Mouse (Mus musculus): ENCODE measurements around the gene Wdpcp. TPM values are rescaled to one million over a fixed set of nuclear protein-coding genes. Genes with fewer than 3 reads are reported as not detected.
A peak's percentile ranks its signal among the peaks of the same experiment; 100 is the strongest.

The Wdpcp gene
- polyA plus RNA-seq, 1 experiment from 2014 or later: 9.0 TPM

GRCm38 (mm10) chr11:21864516-21864915, 292.5 kb downstream of the Wdpcp start:
- no peak overlapping the region for H3K9ac ChIP-seq (ENCODE audit: low read depth, low read length)
- H3K4me3 ChIP-seq (ENCODE audit: low read depth, low read length): no peak overlapping the region
- H3K27ac ChIP-seq (replicated peaks; ENCODE audit: low read depth, low read length): no peak overlapping the region
- DNase-seq (ENCODE audit: low spot score): no peak
- H3K36me3 ChIP-seq (ENCODE audit: control insufficient read depth, insufficient read depth, low read length): no peaks in the 10 kb centered on the region
- 77% methylated on average over 6 of the region's 6 CpGs for WGBS
- H3K4me1 ChIP-seq (ENCODE audit: control insufficient read depth, insufficient read depth, low read length): no peaks in the 10 kb centered on the region
- ATAC-seq (ENCODE audit: low read depth): no peak
- H3K27me3 ChIP-seq (replicated peaks; ENCODE audit: control insufficient read depth, insufficient read depth, low read length): no peaks in the 10 kb centered on the region
- no peak overlapping the region for H3K4me2 ChIP-seq (ENCODE audit: low read depth, low read length)
- no peaks in the 10 kb centered on the region for H3K9me3 ChIP-seq (ENCODE audit: control insufficient read depth, low read length)

GRCm38 (mm10) chr11:21868675-21869074, 296.6 kb downstream of the Wdpcp start:
- ATAC-seq (ENCODE audit: low read depth) (no peak), DNase-seq (ENCODE audit: low spot score) (no peak)
- Histone ChIP-seq H3K27ac (replicated peaks; ENCODE audit: low read depth, low read length) (no peak overlapping the region), H3K4me2 (ENCODE audit: low read depth, low read length) (no peak overlapping the region), H3K9ac (ENCODE audit: low read depth, low read length) (no peak overlapping the region), H3K4me3 (ENCODE audit: low read depth, low read length) (no peak overlapping the region), H3K4me1 (ENCODE audit: control insufficient read depth, insufficient read depth, low read length) (no peaks in the 10 kb centered on the region), H3K27me3 (replicated peaks; ENCODE audit: control insufficient read depth, insufficient read depth, low read length) (no peaks in the 10 kb centered on the region), H3K9me3 (ENCODE audit: control insufficient read depth, low read length) (no peaks in the 10 kb centered on the region), H3K36me3 (ENCODE audit: control insufficient read depth, insufficient read depth, low read length) (no peaks in the 10 kb centered on the region)
- WGBS: 44% methylated on average over 3 of the region's 3 CpGs

GRCm38 (mm10) chr11:21870863-21871262, 298.8 kb downstream of the Wdpcp start:
- Histone ChIP-seq H3K27ac (replicated peaks; ENCODE audit: low read depth, low read length) (no peak overlapping the region), H3K4me2 (ENCODE audit: low read depth, low read length) (no peak overlapping the region), H3K4me3 (ENCODE audit: low read depth, low read length) (no peak overlapping the region), H3K27me3 (replicated peaks; ENCODE audit: control insufficient read depth, insufficient read depth, low read length) (no peaks in the 10 kb centered on the region), H3K9ac (ENCODE audit: low read depth, low read length) (no peak overlapping the region), H3K36me3 (ENCODE audit: control insufficient read depth, insufficient read depth, low read length) (no peaks in the 10 kb centered on the region), H3K4me1 (ENCODE audit: control insufficient read depth, insufficient read depth, low read length) (no peaks in the 10 kb centered on the region), H3K9me3 (ENCODE audit: control insufficient read depth, low read length) (no peaks in the 10 kb centered on the region)
- DNase-seq (ENCODE audit: low spot score) (peak; percentile 41), ATAC-seq (ENCODE audit: low read depth) (no peak)
- 78% methylated on average over 1 of the region's 1 CpGs for WGBS

- no peak overlapping the region for H3K4me3 ChIP-seq (ENCODE audit: low read depth, low read length)
- DNase-seq (ENCODE audit: low spot score): no peak
- 67% methylated on average over 4 of the region's 4 CpGs for WGBS
- no peaks in the 10 kb centered on the region for H3K4me1 ChIP-seq (ENCODE audit: control insufficient read depth, insufficient read depth, low read length)
- H3K27me3 ChIP-seq (replicated peaks; ENCODE audit: control insufficient read depth, insufficient read depth, low read length): no peaks in the 10 kb centered on the region
- H3K27ac ChIP-seq (replicated peaks; ENCODE audit: low read depth, low read length): no peak overlapping the region
- no peak overlapping the region for H3K4me2 ChIP-seq (ENCODE audit: low read depth, low read length)
- no peak for ATAC-seq (ENCODE audit: low read depth)
- H3K36me3 ChIP-seq (ENCODE audit: control insufficient read depth, insufficient read depth, low read length): no peaks in the 10 kb centered on the region
- H3K9me3 ChIP-seq (ENCODE audit: control insufficient read depth, low read length): no peaks in the 10 kb centered on the region
- H3K9ac ChIP-seq (ENCODE audit: low read depth, low read length): no peak overlapping the region
Measured at GRCm38 (mm10) chr11:21871728-21872127, 299.7 kb downstream of the Wdpcp start.

GRCm38 (mm10) chr11:21875077-21875476, 303.0 kb downstream of the Wdpcp start:
- H3K9ac ChIP-seq (ENCODE audit: low read depth, low read length): no peak overlapping the region
- ATAC-seq (ENCODE audit: low read depth): no peak
- DNase-seq (ENCODE audit: low spot score): no peak
- H3K9me3 ChIP-seq (ENCODE audit: control insufficient read depth, low read length): peaks cover 10% of the 10 kb centered on the region; the same call in 1 of the 2 replicates
- 86% methylated on average over 2 of the region's 2 CpGs for WGBS
- H3K36me3 ChIP-seq (ENCODE audit: control insufficient read depth, insufficient read depth, low read length): no peaks in the 10 kb centered on the region
- H3K4me3 ChIP-seq (ENCODE audit: low read depth, low read length): no peak overlapping the region
- H3K4me2 ChIP-seq (ENCODE audit: low read depth, low read length): no peak overlapping the region
- no peak overlapping the region for H3K27ac ChIP-seq (replicated peaks; ENCODE audit: low read depth, low read length)
- no peaks in the 10 kb centered on the region for H3K4me1 ChIP-seq (ENCODE audit: control insufficient read depth, insufficient read depth, low read length)
- H3K27me3 ChIP-seq (replicated peaks; ENCODE audit: control insufficient read depth, insufficient read depth, low read length): no peaks in the 10 kb centered on the region

GRCm38 (mm10) chr11:21894696-21895095, 322.7 kb downstream of the Wdpcp start:
- no peak for ATAC-seq (ENCODE audit: low read depth)
- no peaks in the 10 kb centered on the region for H3K9me3 ChIP-seq (ENCODE audit: control insufficient read depth, low read length)
- H3K27ac ChIP-seq (replicated peaks; ENCODE audit: low read depth, low read length): no peak overlapping the region
- DNase-seq (ENCODE audit: low spot score): no peak
- no peaks in the 10 kb centered on the region for H3K36me3 ChIP-seq (ENCODE audit: control insufficient read depth, insufficient read depth, low read length)
- H3K27me3 ChIP-seq (replicated peaks; ENCODE audit: control insufficient read depth, insufficient read depth, low read length): no peaks in the 10 kb centered on the region
- no peaks in the 10 kb centered on the region for H3K4me1 ChIP-seq (ENCODE audit: control insufficient read depth, insufficient read depth, low read length)
- H3K9ac ChIP-seq (ENCODE audit: low read depth, low read length): no peak overlapping the region
- H3K4me3 ChIP-seq (ENCODE audit: low read depth, low read length): no peak overlapping the region
- H3K4me2 ChIP-seq (ENCODE audit: low read depth, low read length): no peak overlapping the region
- 82% methylated on average over 3 of the region's 3 CpGs for WGBS

- H3K27me3 ChIP-seq (replicated peaks; ENCODE audit: control insufficient read depth, insufficient read depth, low read length): no peaks in the 10 kb centered on the region
- no peaks in the 10 kb centered on the region for H3K9me3 ChIP-seq (ENCODE audit: control insufficient read depth, low read length)
- H3K4me3 ChIP-seq (ENCODE audit: low read depth, low read length): no peak overlapping the region
- H3K36me3 ChIP-seq (ENCODE audit: control insufficient read depth, insufficient read depth, low read length): no peaks in the 10 kb centered on the region
- ATAC-seq (ENCODE audit: low read depth) (no peak), DNase-seq (ENCODE audit: low spot score) (no peak)
- H3K4me1 ChIP-seq (ENCODE audit: control insufficient read depth, insufficient read depth, low read length): no peaks in the 10 kb centered on the region
- no peak overlapping the region for H3K9ac ChIP-seq (ENCODE audit: low read depth, low read length)
- H3K27ac ChIP-seq (replicated peaks; ENCODE audit: low read depth, low read length): no peak overlapping the region
- WGBS: 92% methylated on average over 3 of the region's 3 CpGs
- H3K4me2 ChIP-seq (ENCODE audit: low read depth, low read length): no peak overlapping the region
Measured at GRCm38 (mm10) chr11:21922531-21922930, 350.5 kb downstream of the Wdpcp start.

Small RNA genes lying within 50 kb of the gene (microRNA-seq; reads per million reads assigned to microRNA genes)
- gene Gm22990 (ENCODE audit: borderline number of aligned reads): not detected

Other genes with a start within 250 kb of the Wdpcp start
- gene Ugp2, start 201.0 kb upstream of the Wdpcp start, polyA plus RNA-seq (2014; fragmentation: Nextera tagmentation; extraction: Ambion mirVana): 119 and 128 TPM in 2 replicates
- gene Mdh1, start 132 bp downstream of the Wdpcp start, polyA plus RNA-seq (2014; fragmentation: Nextera tagmentation; extraction: Ambion mirVana): 401 and 437 TPM in 2 replicates